Mouse (Mus musculus) liver, adult (tissue): ENCODE data around the gene Atxn7l1.
A peak's percentile ranks its signal among the peaks of the same experiment; 100 is the strongest.

ENCODE experiments used
- GATA4 ChIP-seq: IDR thresholded peaks from 2 replicates; pipeline ENCODE4 v1.6.1; 2014; ENCODE audit warnings: mild to moderate bottlenecking, low read length; ENCODE audit not compliant: insufficient replicate concordance

Gene Atxn7l1

GRCm38 (mm10) chr12:33306476-33306875 lies 159.0 kb downstream of the Atxn7l1 start:
- no peak for TF ChIP-seq GATA4

DNA sequence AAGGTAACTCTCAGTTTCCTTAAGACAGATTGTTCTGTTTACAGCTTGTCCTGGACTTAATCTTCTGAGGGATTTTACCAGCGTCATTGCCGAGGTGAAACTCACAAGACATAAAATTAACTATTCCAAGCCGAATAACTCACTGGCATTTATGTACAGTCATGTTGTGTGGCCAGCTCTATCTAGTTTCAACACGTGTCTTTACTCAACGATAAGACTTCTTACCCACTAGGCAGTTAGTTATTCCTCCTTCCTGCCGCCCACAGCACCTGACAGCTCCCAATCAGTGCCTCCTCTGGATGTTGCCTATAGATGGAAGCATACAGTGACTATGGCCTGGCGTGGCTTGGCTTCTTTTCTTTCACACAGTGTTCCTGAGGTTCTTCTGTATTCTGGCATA lies 161.2 kb downstream of the Atxn7l1 start:
- TF ChIP-seq GATA4, result no peak

- TF ChIP-seq GATA4, result peak; percentile 69; the same call in 1 of the 2 replicates
Observed at GRCm38 (mm10) chr12:33313828-33314671, 166.6 kb downstream of the Atxn7l1 start.

DNA sequence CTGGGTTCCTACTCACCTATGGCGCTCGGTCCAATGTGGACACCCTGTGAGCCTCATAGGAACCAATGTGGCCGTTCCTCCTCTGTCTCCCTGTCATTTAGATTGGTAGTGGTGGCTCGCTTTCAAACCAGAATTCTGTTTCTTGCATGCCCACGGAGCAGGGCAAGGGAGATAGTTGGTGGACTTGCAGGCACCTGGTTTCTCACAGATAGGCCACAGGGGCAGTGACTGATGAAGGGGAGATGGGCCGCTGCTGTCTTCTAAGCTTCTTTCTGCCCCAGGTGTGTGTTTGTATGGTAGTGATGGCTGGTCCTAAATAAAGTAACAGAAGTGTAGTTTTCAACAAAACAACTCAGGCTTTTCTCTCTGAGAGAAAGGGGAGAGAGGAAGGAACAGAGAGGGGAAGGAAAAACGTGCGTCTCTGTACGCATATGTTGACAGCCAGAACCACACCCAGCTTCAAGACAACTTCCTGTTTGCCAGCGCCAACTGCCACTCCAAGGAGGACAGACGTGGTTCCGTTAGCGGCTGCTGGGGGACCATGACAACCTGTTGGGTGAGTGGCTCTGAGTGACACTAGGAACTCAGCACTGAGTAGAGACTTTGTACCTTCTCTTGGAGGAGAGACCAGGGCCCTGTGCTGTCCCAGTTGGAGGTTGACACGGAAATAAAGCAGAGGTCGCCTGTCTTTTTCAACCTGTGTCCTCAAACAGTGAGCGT lies 167.6 kb downstream of the Atxn7l1 start:
- no peak for TF ChIP-seq GATA4

- no peak for TF ChIP-seq GATA4
Observed at GRCm38 (mm10) chr12:33315804-33316203, 168.3 kb downstream of the Atxn7l1 start.

DNA sequence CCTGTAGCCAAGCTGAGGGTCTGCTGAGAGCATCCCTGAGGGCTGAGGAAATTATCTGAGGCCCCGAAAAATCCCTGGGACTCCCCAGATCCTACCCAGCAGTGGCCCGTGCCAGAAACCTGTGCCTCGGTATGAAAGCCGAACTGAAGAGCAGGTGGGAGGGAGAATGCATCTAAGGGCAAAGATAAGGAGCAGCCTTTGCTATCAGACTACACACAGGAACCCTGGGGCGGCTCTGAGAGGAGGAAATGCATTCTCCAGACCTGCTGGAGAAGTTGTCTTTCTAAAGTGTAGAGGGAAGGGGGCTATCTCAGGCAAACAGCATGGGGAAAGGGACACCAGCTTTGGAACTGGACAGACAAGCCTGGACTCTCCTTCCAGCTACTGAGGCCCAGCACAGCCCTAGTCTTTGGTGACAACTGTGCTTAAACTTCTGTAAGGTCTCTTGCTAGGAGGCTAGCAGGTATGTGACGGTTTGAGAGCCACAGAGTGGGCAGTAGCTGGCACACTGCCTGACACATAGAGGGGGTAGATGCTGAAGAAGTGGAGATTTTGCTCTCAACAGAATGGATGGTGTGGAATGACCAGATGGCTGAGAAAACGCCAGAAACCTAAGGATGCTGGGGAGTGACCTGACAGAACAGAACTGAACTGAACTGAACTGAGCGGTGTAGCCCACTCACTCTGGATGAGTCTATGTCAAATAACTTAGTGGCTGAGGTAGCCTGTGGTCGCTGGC lies 170.5 kb downstream of the Atxn7l1 start:
- TF ChIP-seq GATA4, result no peak

DNA sequence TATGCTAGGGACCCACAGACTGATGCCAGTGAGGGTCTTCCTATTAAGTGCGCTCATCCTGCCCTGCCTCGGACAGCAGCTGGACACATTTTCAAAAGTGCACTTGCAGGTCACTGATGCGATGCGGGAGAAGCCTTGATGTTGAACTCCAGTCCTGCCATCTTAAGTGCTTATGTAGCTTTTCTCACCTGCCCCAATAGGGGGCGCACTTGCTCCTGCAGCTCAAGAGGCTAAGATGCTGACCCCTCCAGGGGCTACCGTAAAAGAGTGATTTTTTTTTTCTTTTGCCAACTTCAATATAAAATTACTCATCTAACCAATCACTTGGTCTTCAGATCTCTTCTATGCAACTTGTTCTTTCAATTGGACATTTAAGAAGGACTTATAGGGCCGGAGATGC lies 175.1 kb downstream of the Atxn7l1 start:
- no peak for TF ChIP-seq GATA4

- no peak for TF ChIP-seq GATA4
Observed at GRCm38 (mm10) chr12:33323821-33324220, 176.3 kb downstream of the Atxn7l1 start.

- no peak for TF ChIP-seq GATA4
Observed at GRCm38 (mm10) chr12:33325424-33325823, 177.9 kb downstream of the Atxn7l1 start.

GRCm38 (mm10) chr12:33332046-33332445 lies 184.6 kb downstream of the Atxn7l1 start:
- TF ChIP-seq GATA4, result no peak

GRCm38 (mm10) chr12:33332796-33333195 lies 185.3 kb downstream of the Atxn7l1 start:
- TF ChIP-seq GATA4, result no peak

GRCm38 (mm10) chr12:33333914-33334313 lies 186.4 kb downstream of the Atxn7l1 start:
- no peak for TF ChIP-seq GATA4

- TF ChIP-seq GATA4, result no peak
Observed at GRCm38 (mm10) chr12:33334511-33334910, 187.0 kb downstream of the Atxn7l1 start.

GRCm38 (mm10) chr12:33334951-33335350 lies 187.5 kb downstream of the Atxn7l1 start:
- TF ChIP-seq GATA4, result no peak

DNA sequence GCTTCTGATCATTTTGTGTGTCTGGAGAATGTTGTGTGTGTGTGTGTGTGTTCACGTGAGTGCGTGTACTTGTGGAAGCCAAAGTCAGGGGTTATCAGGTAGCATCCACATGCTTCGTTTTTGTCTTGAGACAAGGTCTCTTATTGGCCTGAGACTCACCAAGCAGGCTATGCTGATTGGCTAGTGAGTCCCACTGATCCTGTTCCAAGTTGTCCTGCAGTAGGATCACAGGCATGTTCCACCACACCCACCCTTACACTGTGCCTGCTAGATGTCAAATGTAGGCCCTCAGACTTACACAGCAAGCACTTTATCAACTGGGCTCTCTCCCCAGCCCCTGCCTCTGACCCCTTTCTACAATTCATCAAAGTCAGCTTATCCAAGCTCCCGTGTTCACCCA lies 187.9 kb downstream of the Atxn7l1 start:
- no peak for TF ChIP-seq GATA4
